Mouse (Mus musculus) heart, embryonic 11.5 days (tissue): ENCODE data around the gene Mia. TPM values are rescaled to one million over a fixed set of nuclear protein-coding genes. Genes with fewer than 3 reads are reported as not detected.

ENCODE experiments used
- ATAC-seq: fragments of 200-750 bp; cut with Nextera tagmentation; replicated peaks from 2 replicates; pipeline ENCODE4 v1.8.0; 2017; ENCODE audit warnings: moderate library complexity; ENCODE audit not compliant: insufficient number of reproducible peaks, low FRiP score, low TSS enrichment
- H3K27ac ChIP-seq: fragments of 300-500 bp; sonication (generic); 2 replicates; pipeline ENCODE4 v1.5.1; 2014; ENCODE audit warnings: mild to moderate bottlenecking, low read depth, low read length
- H3K27me3 ChIP-seq: fragments of 300-500 bp; sonication (generic); 2 replicates; pipeline ENCODE4 v1.6.1; 2014; ENCODE audit warnings: mild to moderate bottlenecking, low read length, mixed read lengths; ENCODE audit not compliant: control insufficient read depth, insufficient read depth
- H3K36me3 ChIP-seq: fragments of 300-500 bp; sonication (generic); 2 replicates; pipeline ENCODE4 v1.6.1; 2014; ENCODE audit warnings: mild to moderate bottlenecking, low read length, moderate library complexity, mixed read lengths; ENCODE audit not compliant: control insufficient read depth, insufficient read depth
- H3K4me1 ChIP-seq: fragments of 300-500 bp; sonication (generic); 2 replicates; pipeline ENCODE4 v1.6.1; 2014; ENCODE audit warnings: low read length; ENCODE audit not compliant: control insufficient read depth, insufficient read depth
- H3K4me2 ChIP-seq: fragments of 300-500 bp; sonication (generic); 2 replicates; pipeline ENCODE4 v1.6.1; 2014; ENCODE audit warnings: mild to moderate bottlenecking, moderate library complexity
- H3K4me3 ChIP-seq: fragments of 300-500 bp; sonication (generic); 2 replicates; pipeline ENCODE4 v1.5.1; 2014; ENCODE audit warnings: low read depth, low read length
- H3K9ac ChIP-seq: fragments of 300-500 bp; sonication (generic); 2 replicates; pipeline ENCODE4 v1.6.1; 2014; ENCODE audit warnings: mild to moderate bottlenecking, low read depth, low read length, moderate library complexity
- H3K9me3 ChIP-seq: fragments of 300-500 bp; sonication (generic); replicated peaks from 2 replicates; pipeline ENCODE4 v1.6.1; 2016; ENCODE audit warnings: low read length; ENCODE audit not compliant: control insufficient read depth
- WGBS: fragments of 180-500 bp; shearing (Covaris S2); extraction: QIAGEN DNeasy Blood & Tissue Kit; methylation state at CpG from one replicate; pipeline ENCODE4 v1.1.7; 2014; ENCODE audit not compliant: insufficient replicate concordance; 5-methylcytosine and 5-hydroxymethylcytosine counted together
- microRNA counts: library from miRNA; unstranded; fragments of <30 nt; microRNA quantifications from one replicate; lab custom pipeline; 2015
- microRNA-seq: library from miRNA; unstranded; fragments of <30 nt; microRNA quantifications from one replicate; pipeline ENCODE4, GENCODE M21; 2016; ENCODE audit warnings: borderline number of aligned reads
- polyA plus RNA-seq: library from polyadenylated mRNA; unstranded; fragments of >200 nt; fragmentation: Nextera tagmentation; extraction: Ambion mirVana; gene quantifications from 2 replicates; pipeline ENCODE4 v1.2.1, GENCODE M21; 2014

Mia gene
- polyA plus RNA-seq, 1 experiment from 2014 or later = 0.34 TPM

DNA sequence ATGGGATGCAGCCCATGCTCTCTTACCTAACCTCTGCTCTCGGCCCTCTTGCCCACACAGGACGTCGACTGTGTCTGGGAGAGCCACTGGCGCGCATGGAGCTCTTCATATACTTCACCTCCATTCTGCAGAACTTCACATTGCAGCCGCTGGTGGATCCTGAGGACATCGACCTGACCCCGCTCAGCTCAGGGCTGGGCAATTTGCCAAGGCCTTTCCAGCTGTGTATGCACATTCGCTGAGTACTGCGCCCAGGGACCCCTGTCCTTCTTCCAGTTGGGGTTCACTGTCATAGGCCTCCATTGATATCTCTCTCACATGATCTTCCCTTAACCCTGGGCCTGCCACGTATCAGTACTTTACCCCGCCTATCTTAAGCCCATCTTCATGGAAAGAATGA, 47.8 kb downstream of the Mia start:
- no peaks in the 10 kb centered on the region; the same call in 1 of the 2 replicates for H3K9me3 ChIP-seq
- H3K9ac ChIP-seq = no peak overlapping the region
- no peak overlapping the region for H3K4me3 ChIP-seq
- no peaks in the 10 kb centered on the region for H3K4me1 ChIP-seq
- H3K27ac ChIP-seq = no peak overlapping the region
- H3K4me2 ChIP-seq = no peak overlapping the region
- 64% methylated on average over 12 of the region's 12 CpGs for WGBS
- ATAC-seq = no peak
- no peaks in the 10 kb centered on the region for H3K27me3 ChIP-seq
- no peaks in the 10 kb centered on the region for H3K36me3 ChIP-seq

DNA sequence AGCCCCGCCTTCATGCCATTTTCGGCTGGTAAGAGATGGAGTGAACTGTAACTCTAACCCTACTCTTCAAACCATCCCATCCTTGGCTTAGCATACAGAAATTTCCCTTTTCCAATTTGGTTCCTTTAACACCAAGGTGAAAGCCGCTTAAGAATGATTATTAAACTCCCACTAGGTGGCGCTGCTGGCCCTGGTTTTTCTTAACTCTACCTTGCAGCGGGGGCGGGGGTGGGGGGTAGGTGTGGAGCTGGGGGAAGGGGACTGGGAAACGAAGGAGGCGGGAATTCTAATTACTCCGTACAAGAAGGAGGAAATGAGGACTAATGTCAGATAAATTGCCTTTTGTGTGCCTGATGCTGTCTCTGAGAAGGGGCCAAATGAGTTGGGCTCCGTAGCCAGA, 48.4 kb downstream of the Mia start:
- 13% methylated on average over 10 of the region's 10 CpGs for WGBS
- ATAC-seq = no peak
- Histone ChIP-seq H3K4me1 (no peaks in the 10 kb centered on the region), H3K4me2 (no peak overlapping the region), H3K9me3 (no peaks in the 10 kb centered on the region; the same call in 1 of the 2 replicates), H3K36me3 (no peaks in the 10 kb centered on the region), H3K27me3 (no peaks in the 10 kb centered on the region), H3K27ac (no peak overlapping the region), H3K9ac (no peak overlapping the region), H3K4me3 (no peak overlapping the region)

DNA sequence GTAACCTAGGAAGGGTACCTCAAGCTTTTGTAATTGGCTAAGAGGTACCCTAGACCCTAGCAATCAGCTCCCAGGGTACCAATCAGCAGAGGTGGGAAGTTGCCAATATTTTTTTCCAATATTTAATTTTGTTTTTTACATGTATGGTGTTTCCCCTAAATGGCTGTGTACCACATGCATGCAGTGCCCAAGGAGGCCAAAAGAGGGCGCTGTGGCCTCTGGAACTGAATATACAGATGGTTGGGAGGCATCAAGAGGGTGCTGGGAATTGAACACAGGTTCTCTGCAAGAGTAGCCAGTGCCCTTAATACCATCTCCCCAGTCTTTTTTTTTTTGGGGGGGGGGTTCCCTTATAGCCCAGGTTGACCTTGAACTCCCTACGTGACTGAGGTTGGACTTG, 49.6 kb downstream of the Mia start:
- Histone ChIP-seq H3K4me3 (no peak overlapping the region), H3K4me2 (no peak overlapping the region), H3K27me3 (no peaks in the 10 kb centered on the region), H3K9ac (no peak overlapping the region), H3K4me1 (no peaks in the 10 kb centered on the region), H3K27ac (no peak overlapping the region), H3K36me3 (no peaks in the 10 kb centered on the region), H3K9me3 (no peaks in the 10 kb centered on the region; the same call in 1 of the 2 replicates)
- 64% methylated on average over 2 of the region's 2 CpGs for WGBS
- no peak for ATAC-seq

DNA sequence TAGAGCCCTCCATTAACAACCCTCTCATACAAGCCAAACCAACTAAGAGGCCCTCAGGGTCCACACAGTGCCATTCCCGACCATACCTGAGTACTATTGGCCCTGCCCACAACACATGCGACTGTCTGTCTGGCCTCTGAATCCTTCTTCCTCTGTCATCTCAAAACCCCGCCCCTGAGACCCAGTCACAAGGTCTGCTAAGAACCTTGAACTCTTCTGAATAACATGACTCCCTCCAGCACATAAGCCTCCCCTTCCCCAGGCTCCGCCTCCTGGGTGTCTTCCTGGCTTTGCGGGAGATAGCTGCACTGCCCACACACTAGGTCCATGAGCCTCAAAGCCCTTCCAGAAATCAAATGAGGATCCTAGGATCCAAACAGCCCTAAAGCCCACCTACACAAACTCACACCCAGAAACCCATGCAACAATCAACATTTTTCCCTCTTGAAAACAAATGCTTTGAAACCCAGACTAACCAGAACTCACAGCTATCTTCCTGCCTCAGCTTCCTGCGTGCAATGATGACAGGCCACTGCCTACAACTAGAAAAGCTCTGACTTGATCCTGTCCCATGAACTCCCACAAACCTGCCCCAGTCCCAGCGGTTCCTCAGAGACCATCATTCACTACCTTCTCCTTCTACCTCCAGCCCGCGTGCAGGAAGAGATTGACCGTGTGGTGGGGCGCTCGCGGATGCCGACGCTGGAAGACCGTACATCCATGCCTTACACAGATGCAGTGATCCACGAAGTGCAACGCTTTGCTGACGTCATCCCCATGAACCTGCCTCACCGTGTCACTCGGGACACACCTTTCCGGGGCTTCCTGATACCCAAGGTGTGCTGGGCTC, 50.2 kb downstream of the Mia start:
- no peaks in the 10 kb centered on the region; the same call in 1 of the 2 replicates for H3K9me3 ChIP-seq
- H3K27me3 ChIP-seq = no peaks in the 10 kb centered on the region
- no peaks in the 10 kb centered on the region for H3K4me1 ChIP-seq
- no peak overlapping the region for H3K9ac ChIP-seq
- H3K27ac ChIP-seq = no peak overlapping the region
- H3K36me3 ChIP-seq = no peaks in the 10 kb centered on the region
- H3K4me3 ChIP-seq = no peak overlapping the region
- no peak for ATAC-seq
- 80% methylated on average over 22 of the region's 22 CpGs for WGBS
- no peak overlapping the region for H3K4me2 ChIP-seq

DNA sequence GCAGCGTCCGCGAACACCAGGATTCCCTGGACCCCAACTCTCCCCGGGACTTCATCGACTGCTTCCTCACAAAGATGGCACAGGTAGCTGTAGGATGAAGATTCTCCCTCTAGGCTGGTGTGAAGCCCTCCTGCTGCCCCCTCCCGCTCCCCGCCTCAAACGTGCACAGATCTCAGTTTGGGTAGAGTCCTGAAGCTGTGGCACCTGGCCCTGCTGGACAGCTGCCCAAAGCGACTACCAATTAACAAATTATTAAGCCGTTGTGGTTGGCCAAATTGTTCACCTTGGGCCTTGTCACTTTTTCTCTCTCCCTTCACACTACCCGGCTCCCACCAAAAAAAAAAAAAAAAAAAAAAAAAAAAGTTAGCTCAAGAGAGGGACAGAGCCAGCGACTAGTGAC, 51.1 kb downstream of the Mia start:
- 82% methylated on average over 12 of the region's 12 CpGs for WGBS

More for the DNA sequence above, 51.1 kb downstream of the Mia start:
- H3K4me1 ChIP-seq = no peaks in the 10 kb centered on the region
- ATAC-seq = no peak
- H3K27ac ChIP-seq = no peak overlapping the region
- H3K9me3 ChIP-seq = no peaks in the 10 kb centered on the region; the same call in 1 of the 2 replicates
- no peaks in the 10 kb centered on the region for H3K27me3 ChIP-seq
- H3K4me3 ChIP-seq = no peak overlapping the region
- H3K4me2 ChIP-seq = no peak overlapping the region
- H3K9ac ChIP-seq = no peak overlapping the region
- no peaks in the 10 kb centered on the region for H3K36me3 ChIP-seq

MicroRNA genes within 50 kb of the gene (microRNA counts, 519-probe panel; counts per million panel counts)
- microRNA mmu-miR-1191 (lab: Ali Mortazavi, UCI) = 32.2 counts per million

Small RNA genes within 50 kb of the gene (microRNA-seq; reads per million reads assigned to microRNA genes)
- gene Mir1191 (2.5 reads per million, percentile 29 among the genes with 10 or more reads in this experiment), gene Mir3101 (0.61 reads per million)

Other genes with a start within 250 kb of the Mia start
- not detected in 2 replicates for gene Cyp2a22, start 241.8 kb downstream of the Mia start, polyA plus RNA-seq
- gene Cyp2a12, start 152.1 kb downstream of the Mia start, polyA plus RNA-seq = not detected in 2 replicates
- not detected in 2 replicates for gene Cyp2f2, start 61.2 kb downstream of the Mia start, polyA plus RNA-seq
- 0.13 TPM in 1 of 2 replicates, not detected in the other for gene Cyp2t4, start 27.4 kb downstream of the Mia start, polyA plus RNA-seq
- 27.4 and 29.0 TPM in 2 replicates for gene Egln2, start 14.4 kb downstream of the Mia start, polyA plus RNA-seq
- 44.3 and 49.7 TPM in 2 replicates for gene Rab4b, start 2.3 kb downstream of the Mia start, polyA plus RNA-seq
- gene Gm21983, start 71 bp downstream of the Mia start, polyA plus RNA-seq = 0.67 TPM in 1 of 2 replicates, not detected in the other
- 2.3 and 3.5 TPM in 2 replicates for gene BC024978, start 14.6 kb upstream of the Mia start, polyA plus RNA-seq
- gene Snrpa, start 15.1 kb upstream of the Mia start, polyA plus RNA-seq = 191 and 210 TPM in 2 replicates
- gene Itpkc, start 47.5 kb upstream of the Mia start, polyA plus RNA-seq = 2.8 and 3.2 TPM in 2 replicates
- gene Coq8b, start 51.9 kb upstream of the Mia start, polyA plus RNA-seq = 9.1 and 10.6 TPM in 2 replicates
- gene Numbl, start 77.3 kb upstream of the Mia start, polyA plus RNA-seq = 3.4 and 4.6 TPM in 2 replicates
- 28.9 and 31.5 TPM in 2 replicates for gene Ltbp4, start 156.5 kb upstream of the Mia start, polyA plus RNA-seq
- gene Shkbp1, start 174.9 kb upstream of the Mia start, polyA plus RNA-seq = 33.3 and 34.1 TPM in 2 replicates
- gene Gm20479, start 176.3 kb upstream of the Mia start, polyA plus RNA-seq = 1.6 and 2.1 TPM in 2 replicates